Mouse (Mus musculus) heart, adult 2 months (tissue): ENCODE results near the gene Plcl1.

ENCODE experiments used
- CTCF ChIP-seq: fragments of 200-600 bp; IDR thresholded peaks from 2 replicates; pipeline ENCODE4 v1.8.1; 2022; ENCODE audit warnings: antibody characterized with exemption, mild to moderate bottlenecking, moderate library complexity
- EP300 ChIP-seq: fragments of 200-500 bp; IDR thresholded peaks from 2 replicates; pipeline ENCODE4 v1.6.1; 2011; ENCODE audit warnings: low read depth, low read length, control low read depth; ENCODE audit not compliant: insufficient read depth
- POLR2A ChIP-seq: fragments of 200-500 bp; IDR thresholded peaks from 2 replicates; pipeline ENCODE4 v1.6.1; 2011; ENCODE audit warnings: mild to moderate bottlenecking, low read depth, low read length, control low read depth; ENCODE audit not compliant: insufficient read depth

DNA sequence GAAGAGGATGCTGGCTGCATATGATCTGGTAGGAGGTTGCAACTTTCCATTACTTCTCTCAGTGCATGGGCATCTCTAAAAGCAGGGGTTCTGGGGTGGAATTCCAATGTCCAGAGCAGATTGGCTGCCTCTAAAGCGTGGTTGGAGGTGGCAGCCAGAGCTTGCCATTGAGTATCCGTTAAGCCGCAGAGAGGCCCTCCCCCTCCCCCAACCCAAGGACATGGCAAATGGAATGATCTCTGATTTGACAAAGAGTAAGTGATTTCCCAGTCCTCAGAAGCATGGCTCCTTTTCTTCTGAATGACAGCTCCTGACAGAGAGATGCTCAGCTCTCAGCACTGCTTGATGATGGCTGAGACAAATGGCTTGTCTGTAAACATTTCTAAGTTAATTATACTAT is 296.4 kb downstream of the Plcl1 start:
- no peak for TF ChIP-seq CTCF
- TF ChIP-seq EP300: no peak
- no peak for TF ChIP-seq POLR2A
